Mouse (Mus musculus) G1E (cell line): ENCODE results near the gene Unc45b. TPM values are rescaled to one million over a fixed set of nuclear protein-coding genes. Genes with fewer than 3 reads are reported as not detected.

ENCODE experiments used
- ATAC-seq: 2 replicates; pipeline ENCODE4 v1.8.0; 2016; ENCODE audit warnings: mild to moderate bottlenecking; ENCODE audit not compliant: insufficient number of reproducible peaks, poor library complexity, low FRiP score, severe bottlenecking; ENCODE audit errors: extremely low read depth
- DNase-seq: peaks from one replicate; pipeline ENCODE4 v3.0.0; 2012; ENCODE audit warnings: low spot score
- H3K27me3 ChIP-seq: 2 replicates; pipeline ENCODE4 v1.6.1; 2012; ENCODE audit warnings: mild to moderate bottlenecking, low read length, inconsistent platforms; ENCODE audit not compliant: insufficient read depth
- H3K36me3 ChIP-seq: replicated peaks from 2 replicates; pipeline ENCODE3; 2012; ENCODE audit warnings: mild to moderate bottlenecking, inconsistent platforms
- H3K4me1 ChIP-seq: 2 replicates; pipeline ENCODE4 v1.6.1; 2012; ENCODE audit warnings: low read depth, low read length, inconsistent platforms, mixed read lengths; ENCODE audit not compliant: insufficient read depth
- H3K4me3 ChIP-seq: 2 replicates; pipeline ENCODE4 v1.5.1; 2012; ENCODE audit warnings: low read depth, mild to moderate bottlenecking, inconsistent platforms, low read length, moderate library complexity, mixed read lengths
- H3K9me3 ChIP-seq: replicated peaks from 2 replicates; pipeline ENCODE4 v1.6.1; 2012; ENCODE audit warnings: inconsistent platforms
- CTCF ChIP-seq: IDR thresholded peaks from 2 replicates; pipeline ENCODE4 v1.5.1; 2012; ENCODE audit warnings: low read depth, low read length, inconsistent platforms, mixed read lengths
- GATA1 ChIP-seq: IDR thresholded peaks from 2 replicates; pipeline ENCODE4 v1.6.1; 2012; ENCODE audit warnings: borderline replicate concordance, low read length, inconsistent platforms, mixed read lengths
- GATA2 ChIP-seq: IDR thresholded peaks from 2 replicates; pipeline ENCODE4 v1.6.1; 2012; ENCODE audit warnings: low read depth, low read length, inconsistent platforms, borderline replicate concordance
- POLR2AphosphoS5 ChIP-seq: IDR thresholded peaks from 2 replicates; pipeline ENCODE4 v1.6.1; 2012; ENCODE audit warnings: low read depth, low read length, inconsistent platforms; ENCODE audit not compliant: insufficient replicate concordance
- TAL1 ChIP-seq: conservative IDR thresholded peaks from 2 replicates; pipeline ENCODE4 v1.6.1; 2012; ENCODE audit warnings: low read depth, low read length, inconsistent platforms, mixed read lengths
- polyA plus RNA-seq: library from polyadenylated mRNA; stranded (reverse); fragments of >175 nt; gene quantifications from 2 replicates; pipeline ENCODE4 v1.2.3, GENCODE M21; 2012
- total RNA-seq, 2 experiments: library from RNA; stranded (forward) in 1 of 2; stranded (reverse) in 1 of 2; fragments of 200-1000 nt in 1 of 2; fragments of >200 nt in 1 of 2; fragmentation: Nextera tagmentation in 1 of 2; gene quantifications; 2 replicates each; pipeline ENCODE4 v1.2.3; 2014 to 2017

The Unc45b gene
- total and polyA plus RNA-seq, 3 experiments, result 0.01 to 0.38 (median 0.33) TPM

GRCm38 (mm10) chr11:82889524-82890341, 20.6 kb upstream of the Unc45b start:
- H3K4me1 ChIP-seq, result peaks cover 48% of the 10 kb centered on the region
- peak; percentile 19 for ATAC-seq

GRCm38 (mm10) chr11:82890342-82890762, 20.0 kb upstream of the Unc45b start, which contains the start of gene Rad51d:
TSS of gene Rad51d (minus strand) at chr11:82890614.
- Histone ChIP-seq H3K27me3 (peaks cover 7% of the 10 kb centered on the region; the same call in 1 of the 2 replicates), H3K4me3 (peak within 1 kb of the TSS; percentile 79), H3K36me3 (peaks cover 21% of the 10 kb centered on the region), H3K4me1 (peaks cover 42% of the 10 kb centered on the region), H3K9me3 (no peaks in the 10 kb centered on the region)
- DNase-seq (peak; percentile 92), ATAC-seq (peak; percentile 80)
- TF ChIP-seq GATA1 (no peak), POLR2AphosphoS5 (no peak), GATA2 (no peak), CTCF (peak; percentile 71)

More at GRCm38 (mm10) chr11:82889524-82890341, 20.6 kb upstream of the Unc45b start:
- Histone ChIP-seq H3K9me3 (no peaks in the 10 kb centered on the region), H3K36me3 (peaks cover 27% of the 10 kb centered on the region), H3K27me3 (peaks cover 7% of the 10 kb centered on the region; the same call in 1 of the 2 replicates), H3K4me3 (peak overlapping the region; percentile 79)
- TF ChIP-seq GATA2 (no peak), POLR2AphosphoS5 (no peak), CTCF (no peak)
- peak; percentile 47 for DNase-seq

DNA sequence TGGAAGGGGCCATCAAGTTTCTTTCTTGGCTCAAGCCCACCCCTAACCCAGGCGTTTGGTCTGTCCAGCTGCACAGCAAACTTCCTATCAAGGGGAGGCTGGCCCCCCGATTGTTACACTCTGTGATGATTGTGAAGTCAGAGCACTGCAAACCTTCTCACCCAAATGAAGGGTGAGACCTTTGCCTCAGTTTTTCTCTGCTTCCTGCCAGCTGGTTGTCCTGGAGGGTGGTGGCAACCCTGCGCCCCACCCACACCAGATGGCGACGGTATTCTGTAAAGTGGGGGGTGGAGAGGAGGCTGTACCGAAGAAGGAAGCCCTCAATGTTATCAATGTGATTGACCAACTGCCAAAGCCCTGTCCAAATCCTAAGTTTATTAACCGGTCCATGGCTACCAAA, 18.4 kb upstream of the Unc45b start, which contains the start of gene Fndc8:
Gene Fndc8, plus strand, starts transcription at position 189 of the 400 bp plus-strand sequence.
- Histone ChIP-seq H3K27me3 (peaks cover 7% of the 10 kb centered on the region; the same call in 1 of the 2 replicates), H3K4me1 (peaks cover 42% of the 10 kb centered on the region), H3K36me3 (peaks cover 12% of the 10 kb centered on the region), H3K4me3 (no peak within 1 kb of the TSS; the same call in 1 of the 2 replicates), H3K9me3 (0 out of 2 replicates have a peak, but pooled peaks cover 3% of the 10 kb centered on the region)
- ATAC-seq (no peak), DNase-seq (no peak)
- TF ChIP-seq GATA1 (no peak), CTCF (no peak), POLR2AphosphoS5 (no peak), TAL1 (no peak), GATA2 (no peak)

- H3K4me3 ChIP-seq, result no peak overlapping the region
- TF ChIP-seq GATA1 (no peak), TAL1 (no peak), POLR2AphosphoS5 (no peak), GATA2 (no peak), CTCF (no peak)
- 0 out of 2 replicates have a peak, but pooled peaks cover 3% of the 10 kb centered on the region for H3K9me3 ChIP-seq
- no peak for DNase-seq
- peaks cover 7% of the 10 kb centered on the region; the same call in 1 of the 2 replicates for H3K4me1 ChIP-seq
- peaks cover 48% of the 10 kb centered on the region for H3K36me3 ChIP-seq
- H3K27me3 ChIP-seq, result no peaks in the 10 kb centered on the region; the same call in 1 of the 2 replicates
- ATAC-seq, result no peak
These were observed 12.9 kb upstream of the Unc45b start for GRCm38 (mm10) chr11:82897478-82897877.

DNA sequence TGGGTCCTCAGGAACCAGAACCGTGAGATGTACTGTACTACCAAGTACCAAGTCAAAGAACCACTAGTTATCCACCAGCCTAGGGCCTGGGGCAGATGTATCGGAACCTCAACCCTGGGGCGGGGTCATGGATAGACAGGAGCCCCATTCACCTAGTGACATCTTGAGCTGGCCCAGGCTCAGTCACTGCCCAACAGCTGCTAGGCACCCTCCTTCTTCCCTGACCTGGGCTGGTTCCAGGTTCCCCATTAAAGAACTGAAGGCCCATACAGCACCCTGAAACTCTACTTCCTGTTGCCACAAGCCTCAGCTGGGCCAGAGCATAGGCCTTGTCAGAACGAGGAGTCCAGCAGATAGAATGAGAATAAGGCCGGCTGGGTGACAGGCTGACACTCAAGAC, 10.6 kb upstream of the Unc45b start:
- ATAC-seq (no peak), DNase-seq (no peak)
- H3K4me1 ChIP-seq, result peaks cover 21% of the 10 kb centered on the region
- no peak for TF ChIP-seq GATA1
- TF ChIP-seq GATA2, result no peak
- no peak for TF ChIP-seq TAL1
- TF ChIP-seq CTCF, result no peak
- no peak for TF ChIP-seq POLR2AphosphoS5
- H3K36me3 ChIP-seq, result peaks cover 71% of the 10 kb centered on the region
- 0 out of 2 replicates have a peak, but pooled peaks cover 3% of the 10 kb centered on the region for H3K9me3 ChIP-seq
- H3K4me3 ChIP-seq, result no peak overlapping the region
- H3K27me3 ChIP-seq, result no peaks in the 10 kb centered on the region

GRCm38 (mm10) chr11:82901606-82902310, 8.6 kb upstream of the Unc45b start:
- no peak overlapping the region for H3K4me3 ChIP-seq
- H3K9me3 ChIP-seq, result no peaks in the 10 kb centered on the region
- ATAC-seq (no peak), DNase-seq (no peak)
- H3K4me1 ChIP-seq, result peaks cover 40% of the 10 kb centered on the region
- H3K36me3 ChIP-seq, result peaks cover 91% of the 10 kb centered on the region
- H3K27me3 ChIP-seq, result no peaks in the 10 kb centered on the region
- no peak for TF ChIP-seq CTCF
- no peak for TF ChIP-seq TAL1
- no peak for TF ChIP-seq POLR2AphosphoS5
- TF ChIP-seq GATA2, result no peak
- no peak for TF ChIP-seq GATA1
